Mouse (Mus musculus) WW6 (cell line): ENCODE measurements around the gene Kif3b.
"Not testable (repeated sequence)": the region's sequence is repeated elsewhere in the genome, so short reads cannot be mapped to it uniquely, and the experiment has no call there.

Source experiments
- DNase-seq: peaks from one replicate; pipeline ENCODE4 v3.0.0-alpha.2; 2013; ENCODE audit warnings: low read depth, low spot score

Kif3b gene

DNA sequence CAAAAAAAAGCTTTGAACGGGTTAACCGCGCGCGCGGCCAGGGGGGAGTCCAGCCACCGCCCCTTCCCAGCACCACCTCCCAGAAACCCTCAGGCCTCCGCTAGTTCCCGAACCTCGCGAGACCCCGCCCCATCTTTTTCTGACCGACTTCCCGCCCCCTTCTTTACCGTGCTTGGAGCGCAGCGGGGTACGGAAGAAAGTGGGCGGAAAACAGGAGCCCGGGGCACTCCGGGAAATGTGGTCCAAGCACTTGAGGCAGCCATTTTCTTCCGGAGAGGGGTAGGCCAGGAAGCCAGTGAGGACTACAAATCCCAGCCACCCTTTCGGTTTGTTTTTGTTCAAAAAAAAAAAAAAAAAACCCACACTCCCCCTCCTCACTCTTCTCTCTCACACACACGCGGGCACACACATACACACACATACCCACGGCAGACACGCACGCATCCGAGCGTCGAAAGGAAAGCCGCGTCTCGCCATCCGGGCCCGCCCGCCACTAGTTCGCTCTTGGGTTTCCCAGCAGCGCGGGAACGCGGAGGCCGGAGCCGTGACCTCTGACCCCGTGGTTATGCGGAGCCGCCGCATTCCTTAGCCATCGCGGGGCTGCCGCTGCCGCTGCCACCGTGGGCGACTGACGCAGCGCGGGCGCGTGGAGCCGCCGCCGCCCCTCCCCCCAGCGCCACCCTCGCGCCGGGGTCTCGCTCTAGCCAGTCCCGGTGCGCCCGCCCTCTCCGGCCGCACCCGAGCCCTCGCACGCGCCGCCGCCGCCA, 54.4 kb downstream of the Kif3b start, which contains the start of gene Asxl1:
Gene Asxl1 (plus strand): TSS at position 376 of the 767 bp plus-strand sequence.
- peak; percentile 97 for DNase-seq

DNA sequence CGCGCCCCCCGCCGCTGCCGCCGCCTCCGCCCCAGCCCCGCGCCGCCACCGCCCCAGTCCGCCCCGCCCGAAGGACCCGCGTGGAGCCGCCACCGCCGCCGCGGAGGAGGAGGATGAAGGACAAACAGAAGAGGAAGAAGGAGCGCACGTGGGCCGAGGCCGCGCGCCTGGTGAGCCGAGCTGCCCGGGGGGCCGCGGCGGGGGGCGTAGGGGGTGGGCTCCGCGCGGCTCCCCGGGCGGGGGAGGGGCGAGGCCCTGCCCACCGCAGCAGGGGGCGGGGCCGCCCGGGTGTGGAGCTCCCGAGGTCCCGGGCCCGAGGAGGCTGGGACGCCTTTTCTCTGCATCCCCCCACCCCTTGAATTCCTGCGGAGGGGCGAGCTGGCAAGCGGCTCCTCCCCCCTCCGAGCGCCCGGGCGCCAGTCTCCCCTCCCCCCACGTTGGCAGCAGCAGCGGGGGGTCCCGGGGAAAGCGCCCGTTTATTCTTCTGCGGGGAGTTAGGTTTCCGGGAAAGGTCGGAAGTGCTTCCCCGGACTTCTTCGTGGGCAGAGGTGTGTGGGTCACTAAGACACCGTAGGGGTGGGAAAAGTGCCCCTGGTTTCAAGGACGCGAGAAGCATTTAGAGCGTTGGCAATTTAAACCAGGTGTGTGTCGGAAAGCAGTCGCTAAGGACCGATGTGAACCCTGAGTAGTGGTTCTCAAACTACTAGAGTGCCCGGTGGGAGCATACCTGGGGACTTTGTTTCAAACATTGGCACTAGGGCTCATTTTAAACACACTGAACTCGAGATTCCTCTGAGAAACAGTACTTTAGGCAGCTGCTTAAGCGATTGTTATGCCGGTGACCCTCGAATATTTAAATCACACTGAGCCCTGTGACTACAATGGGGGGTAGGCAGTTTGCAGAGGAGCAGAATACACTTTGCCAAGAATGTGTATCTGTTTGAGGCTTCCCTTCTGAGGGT, 55.3 kb downstream of the Kif3b start:
- DNase-seq, result peak; percentile 62

DNA sequence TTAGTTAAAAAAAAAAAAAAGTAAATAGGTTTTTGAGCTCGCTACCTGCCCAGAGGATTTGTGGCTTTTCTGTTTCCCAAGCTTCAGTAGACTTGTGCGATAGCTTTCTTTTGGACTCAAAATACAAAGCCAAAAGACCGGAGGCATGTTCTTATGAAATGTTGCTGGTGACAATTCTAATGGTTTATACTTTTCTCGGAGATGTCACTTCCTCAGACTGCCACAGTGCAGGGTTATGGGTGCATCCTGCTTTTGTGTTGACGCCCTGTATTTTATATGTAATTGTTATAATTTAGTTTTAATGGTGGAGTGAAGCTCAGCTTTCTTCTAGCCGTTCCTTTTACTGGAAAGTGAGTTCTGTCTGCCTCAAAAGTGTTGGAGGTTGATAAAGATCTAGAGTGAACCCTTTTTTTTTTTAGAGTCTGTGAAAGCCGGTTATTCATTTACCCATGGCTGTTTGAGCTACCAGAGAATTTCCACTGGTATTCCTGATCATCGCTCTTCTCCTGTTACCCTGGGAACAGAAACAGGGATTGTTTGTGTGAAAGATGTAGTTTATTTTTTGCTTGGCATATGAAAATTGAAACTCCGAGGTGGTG, 56.1 kb downstream of the Kif3b start:
- no peak for DNase-seq

DNA sequence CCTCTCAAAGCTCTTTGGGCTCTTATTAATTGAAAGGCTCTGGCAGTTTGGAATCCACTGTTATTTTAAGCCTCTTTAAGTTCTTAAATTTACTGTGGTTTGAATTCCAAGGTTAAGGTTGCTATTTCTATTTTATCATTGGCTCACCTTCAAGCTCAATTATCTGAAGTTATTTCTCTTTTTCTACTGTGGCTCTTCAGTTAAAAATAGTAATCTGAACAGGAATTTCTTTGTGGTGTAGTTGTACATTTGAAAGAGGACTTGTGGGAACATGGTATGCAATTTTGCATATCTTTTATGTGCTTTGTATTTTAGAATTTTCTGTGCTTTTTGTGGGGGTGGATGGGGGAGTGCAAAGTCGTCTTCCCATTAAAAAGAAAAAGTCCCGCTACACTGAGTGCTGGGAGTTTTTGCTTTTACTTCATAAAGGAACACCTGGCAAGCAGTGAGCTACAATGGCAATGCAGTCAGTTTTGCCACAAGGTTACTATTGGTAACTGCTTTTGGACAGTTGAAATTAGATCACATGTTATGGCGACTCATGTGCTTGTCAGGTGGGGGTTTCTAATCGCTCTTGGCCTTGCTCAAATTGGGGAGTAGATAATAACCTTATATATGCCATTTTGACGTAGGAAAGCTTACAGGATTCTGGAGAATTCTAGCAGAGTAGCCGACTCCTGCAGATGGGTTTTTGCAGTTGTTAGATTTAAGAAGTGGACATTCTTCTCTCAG, 57.1 kb downstream of the Kif3b start:
- DNase-seq, result no peak

DNA sequence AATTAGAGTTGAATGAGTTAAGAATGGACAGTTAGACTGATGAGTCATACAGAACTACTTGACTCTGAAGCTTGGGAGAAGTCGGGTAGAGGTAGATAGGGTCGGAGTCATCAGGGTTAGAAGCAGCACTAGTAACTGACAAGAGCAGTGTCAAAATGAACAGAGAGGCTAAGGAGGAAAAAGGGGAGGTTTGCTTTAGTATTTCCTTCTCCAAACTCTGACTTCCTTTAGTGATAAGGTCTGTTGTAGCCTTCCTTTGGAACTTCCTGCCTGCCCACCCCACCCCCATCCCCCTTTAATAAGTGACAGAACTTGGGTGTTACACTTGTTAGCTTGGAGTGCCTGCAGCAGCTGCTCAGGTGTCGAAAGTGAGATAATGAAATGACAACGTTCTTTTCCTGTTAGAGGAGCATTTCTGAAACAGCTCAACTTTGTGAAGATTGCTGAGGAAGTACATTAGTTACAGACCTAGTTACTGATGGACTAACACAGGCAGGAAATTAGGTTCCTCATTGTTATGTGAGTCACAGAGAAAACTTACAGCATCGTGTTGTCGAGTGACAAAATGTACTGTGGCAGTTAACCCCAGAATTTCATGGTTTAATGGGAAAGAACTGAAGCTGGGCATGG, 59.5 kb downstream of the Kif3b start:
- no peak for DNase-seq

DNA sequence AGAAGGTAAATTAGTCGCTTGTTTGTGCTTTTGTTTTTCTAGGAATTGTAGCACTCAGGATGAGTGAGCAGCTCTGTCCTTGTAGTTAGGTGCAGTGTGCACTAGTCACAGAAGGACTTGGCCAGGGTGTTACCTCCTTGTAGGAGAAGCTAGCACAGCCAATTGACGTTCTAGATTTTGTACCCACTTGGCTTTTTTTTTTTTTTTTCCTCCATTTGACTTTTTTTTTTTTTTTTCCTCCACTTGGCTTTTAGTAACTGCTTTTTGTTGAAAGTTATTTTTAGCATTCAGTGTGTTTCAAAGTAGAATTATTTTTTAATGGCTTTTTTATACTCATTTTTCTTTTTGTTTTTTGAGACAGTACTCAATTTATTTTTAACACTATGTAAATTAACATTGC, 63.4 kb downstream of the Kif3b start:
- no peak for DNase-seq

DNA sequence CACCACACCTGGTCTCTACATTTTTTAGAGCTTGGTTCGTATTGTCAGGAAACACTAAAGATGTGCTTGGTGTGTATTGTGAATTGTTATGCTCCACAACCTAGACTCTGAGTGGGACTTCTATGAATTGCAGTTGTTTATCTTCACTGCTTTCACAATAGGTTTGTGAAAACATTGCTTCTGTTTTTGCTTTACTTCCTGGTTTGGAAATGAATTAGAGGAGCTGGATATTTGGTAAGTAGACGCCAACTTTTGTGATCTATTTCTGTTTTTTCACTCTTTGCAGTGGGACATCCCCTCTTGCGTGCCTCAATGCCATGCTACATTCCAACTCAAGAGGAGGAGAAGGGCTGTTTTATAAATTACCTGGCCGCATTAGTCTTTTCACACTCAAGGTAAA, 65.6 kb downstream of the Kif3b start:
- DNase-seq, result no peak

DNA sequence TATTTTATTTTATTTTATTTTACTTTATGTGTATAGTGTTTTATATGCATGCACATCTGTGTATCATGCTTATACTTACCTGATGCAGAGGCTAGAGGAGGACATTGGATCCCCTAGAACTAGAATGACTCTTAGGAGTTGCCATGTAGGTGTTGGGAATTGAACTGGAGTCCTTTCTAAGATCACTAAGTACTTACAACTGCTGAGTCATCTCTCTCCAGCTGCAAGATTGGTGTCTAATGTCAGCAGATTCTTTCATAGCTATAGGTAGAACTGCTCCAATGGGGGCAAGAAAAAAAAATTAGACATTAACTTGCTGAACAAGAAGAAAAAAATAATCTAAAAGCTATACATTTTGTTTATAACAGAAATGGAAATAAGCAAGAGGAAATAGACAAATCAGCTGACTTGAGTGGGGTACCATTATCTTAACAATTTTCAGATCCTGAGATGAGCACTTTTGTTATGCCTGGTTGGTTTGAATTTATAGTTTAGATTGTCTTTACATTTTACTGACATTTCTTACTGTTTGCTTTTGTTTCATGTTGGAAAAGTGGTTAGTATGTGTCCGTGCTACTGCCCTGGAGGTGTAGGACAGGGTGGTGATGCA, 70.0 kb downstream of the Kif3b start:
- DNase-seq, result no peak

DNA sequence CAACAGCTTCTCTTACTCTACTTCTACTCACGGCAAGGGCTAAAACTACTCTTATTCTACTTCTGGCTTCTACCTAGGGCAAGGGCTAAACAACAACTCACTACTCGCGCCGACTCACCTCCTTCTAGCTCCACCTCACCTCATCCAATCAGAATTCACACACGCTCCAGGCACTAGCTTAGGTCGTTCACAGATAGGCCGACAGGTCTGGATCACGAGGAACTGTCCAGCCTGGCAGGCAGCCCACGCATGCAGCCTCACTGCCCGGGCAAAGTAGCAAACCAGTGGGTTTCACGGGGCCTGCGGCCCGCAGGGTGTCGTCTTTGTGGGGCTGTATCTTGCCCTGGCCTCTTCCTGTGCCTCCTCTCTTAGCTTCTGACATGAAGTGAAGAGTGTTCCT, 73.3 kb downstream of the Kif3b start:
- DNase-seq, result not testable (repeated sequence)

DNA sequence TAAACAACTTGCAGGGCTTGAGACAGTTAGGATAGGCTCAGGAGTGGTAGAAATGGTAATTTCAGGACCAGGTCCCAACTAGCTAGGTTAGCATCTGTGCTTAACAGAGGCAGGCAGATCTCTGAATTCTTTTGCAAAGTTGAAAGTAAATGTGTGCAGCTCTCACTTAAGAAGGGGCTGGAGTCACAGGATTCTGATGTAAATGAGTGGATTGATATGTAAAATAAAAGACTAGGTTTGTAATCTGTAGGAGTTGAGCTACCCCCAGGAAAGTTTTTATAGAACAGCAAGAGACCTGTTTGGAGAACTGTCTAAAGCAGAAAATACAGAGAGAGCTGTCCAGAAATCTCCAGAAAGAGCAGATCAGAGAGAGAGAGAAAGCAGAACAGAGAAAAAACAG, 79.7 kb downstream of the Kif3b start:
- DNase-seq, result no peak

DNA sequence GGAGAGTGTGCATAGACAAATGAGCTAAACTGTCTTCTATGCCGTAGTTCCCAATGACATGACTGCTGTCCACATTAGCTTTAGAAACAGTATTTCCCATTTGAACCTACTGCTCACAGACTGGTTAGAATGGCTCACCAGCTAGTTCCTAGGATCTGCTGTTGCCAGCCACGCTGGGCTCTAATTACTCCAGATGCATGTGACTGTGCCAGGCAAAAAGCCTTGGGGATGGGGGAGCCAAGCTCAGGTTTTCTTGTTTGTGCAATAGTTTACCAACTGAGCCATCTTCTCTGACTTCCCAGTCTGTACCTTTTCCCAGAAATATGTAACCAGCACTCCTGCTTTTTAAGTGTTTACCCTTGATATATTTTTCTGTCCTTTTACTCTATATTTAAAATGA, 84.2 kb downstream of the Kif3b start:
- no peak for DNase-seq

DNA sequence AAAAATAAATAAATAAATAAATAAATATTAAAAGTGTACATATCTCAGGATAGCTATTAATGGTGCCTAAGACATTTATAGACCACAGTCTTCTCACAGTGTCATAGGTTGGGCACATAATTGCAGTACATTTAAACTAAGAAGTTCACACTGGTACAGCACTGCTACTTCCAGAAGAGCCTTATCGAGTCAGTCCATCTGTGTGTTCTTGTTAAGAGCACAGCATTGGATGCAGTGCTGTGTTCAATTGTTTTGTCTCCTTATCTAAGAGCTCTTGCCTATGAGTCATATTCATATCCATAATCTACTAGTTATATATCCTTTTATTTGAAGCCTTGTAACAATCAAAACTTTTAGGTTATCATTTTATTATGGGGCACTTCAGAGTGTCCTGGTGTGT, 89.3 kb downstream of the Kif3b start:
- no peak for DNase-seq
